Mouse (Mus musculus) liver, adult 2 months (tissue): Measurements from ENCODE around the gene Slc1a3.

Experiments
- CTCF ChIP-seq: fragments of 200-500 bp; IDR thresholded peaks from 2 replicates; pipeline ENCODE4 v1.5.1; 2011; ENCODE audit warnings: low read depth, low read length, control low read depth
- POLR2A ChIP-seq: fragments of 200-500 bp; IDR thresholded peaks from 2 replicates; pipeline ENCODE4 v1.6.1; 2011; ENCODE audit warnings: low read length, control low read depth; ENCODE audit not compliant: insufficient read depth; ENCODE audit errors: extremely low read depth

GRCm38 (mm10) chr15:8615511-8616224, 94.9 kb downstream of the Slc1a3 start:
- TF ChIP-seq CTCF (no peak), POLR2A (no peak)
